Mouse (Mus musculus) lung, postnatal 0 days (tissue): ENCODE data around the gene Tor1aip2. TPM values are rescaled to one million over a fixed set of nuclear protein-coding genes. Genes with fewer than 3 reads are reported as not detected.

ENCODE experiments used
- ATAC-seq: fragments of 200-750 bp; cut with Nextera tagmentation; 2 replicates; pipeline ENCODE4 v1.8.0; 2017; ENCODE audit warnings: moderate library complexity
- DNase-seq: peaks from one replicate; pipeline ENCODE4 v3.0.0-alpha.2; 2016; ENCODE audit warnings: low spot score
- H3K27ac ChIP-seq: fragments of 300-500 bp; sonication (generic); 2 replicates; pipeline ENCODE4 v1.5.1; 2014; ENCODE audit warnings: antibody characterized with exemption, mild to moderate bottlenecking, low read length, mixed read lengths
- H3K27me3 ChIP-seq: fragments of 300-500 bp; sonication (generic); replicated peaks from 2 replicates; pipeline ENCODE4 v1.6.1; 2014; ENCODE audit warnings: low read length, mixed read lengths; ENCODE audit not compliant: insufficient read depth
- H3K36me3 ChIP-seq: fragments of 300-500 bp; sonication (generic); 2 replicates; pipeline ENCODE4 v1.6.1; 2014; ENCODE audit warnings: low read length, mixed read lengths; ENCODE audit not compliant: insufficient read depth
- H3K4me1 ChIP-seq: fragments of 300-500 bp; sonication (generic); 2 replicates; pipeline ENCODE4 v1.6.1; 2014; ENCODE audit warnings: antibody characterized with exemption, low read depth, low read length, mixed read lengths; ENCODE audit not compliant: insufficient read depth
- H3K4me2 ChIP-seq: fragments of 300-500 bp; sonication (generic); replicated peaks from 2 replicates; pipeline ENCODE4 v1.6.1; 2014; ENCODE audit warnings: low read depth, mild to moderate bottlenecking, low read length, moderate library complexity, mixed read lengths
- H3K4me3 ChIP-seq: fragments of 300-500 bp; sonication (generic); 2 replicates; pipeline ENCODE4 v1.5.1; 2014; ENCODE audit warnings: low read depth, low read length
- H3K9ac ChIP-seq: fragments of 300-500 bp; sonication (generic); replicated peaks from 2 replicates; pipeline ENCODE4 v1.6.1; 2014; ENCODE audit warnings: low read depth, mild to moderate bottlenecking
- H3K9me3 ChIP-seq: fragments of 300-500 bp; sonication (generic); 2 replicates; pipeline ENCODE4 v1.6.1; 2016; ENCODE audit warnings: low read length, mixed read lengths
- CTCF ChIP-seq: IDR thresholded peaks from 2 replicates; pipeline ENCODE4 v1.5.1; 2016; ENCODE audit warnings: antibody characterized with exemption, mild to moderate bottlenecking
- EP300 ChIP-seq: IDR thresholded peaks from 2 replicates; pipeline ENCODE4 v1.6.1; 2016; ENCODE audit warnings: antibody characterized with exemption, mild to moderate bottlenecking, control low read depth
- WGBS: fragments of 180-500 bp; shearing (Covaris S2); extraction: QIAGEN DNeasy Blood & Tissue Kit; methylation state at CpG from one replicate; pipeline ENCODE4 v1.1.7; 2014; 5-methylcytosine and 5-hydroxymethylcytosine counted together
- polyA plus RNA-seq: library from polyadenylated mRNA; unstranded; fragments of >200 nt; fragmentation: Nextera tagmentation; extraction: Ambion mirVana; gene quantifications from 2 replicates; pipeline ENCODE4 v1.2.1, GENCODE M21; 2015

Tor1aip2 gene
- polyA plus RNA-seq, 1 experiment from 2014 or later, result 55.2 TPM

DNA sequence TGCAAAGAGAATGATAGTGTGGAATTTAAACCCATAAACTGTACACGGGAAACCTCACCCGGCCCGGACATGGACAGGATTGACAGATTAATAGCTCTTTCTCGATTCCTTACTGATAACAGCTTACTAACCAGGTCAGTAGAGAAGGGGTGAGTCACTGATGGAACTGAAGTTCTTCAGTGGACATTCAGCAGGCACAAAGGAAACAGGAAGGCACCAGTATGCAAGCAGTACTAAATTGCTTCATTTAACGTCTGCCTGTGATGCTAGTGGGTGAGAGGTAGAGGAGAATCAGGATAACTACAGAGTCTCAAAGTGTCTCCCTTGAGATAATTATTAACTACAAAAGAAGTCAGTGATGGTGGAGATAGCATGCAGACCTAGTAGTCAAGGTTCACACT is 9.0 kb downstream of the Tor1aip2 start:
- no peaks in the 10 kb centered on the region; the same call in 1 of the 2 replicates for H3K36me3 ChIP-seq
- DNase-seq (no peak), ATAC-seq (no peak)
- no peak overlapping the region for H3K27ac ChIP-seq
- H3K4me2 ChIP-seq, result no peak overlapping the region
- H3K9me3 ChIP-seq, result no peaks in the 10 kb centered on the region
- TF ChIP-seq CTCF (no peak), EP300 (no peak)
- H3K27me3 ChIP-seq, result no peaks in the 10 kb centered on the region
- WGBS, result 69% methylated on average over 5 of the region's 5 CpGs
- H3K4me1 ChIP-seq, result peaks cover 10% of the 10 kb centered on the region; the same call in 1 of the 2 replicates
- no peak overlapping the region for H3K9ac ChIP-seq
- H3K4me3 ChIP-seq, result no peak overlapping the region

GRCm38 (mm10) chr1:156046688-156047087 is 11.5 kb downstream of the Tor1aip2 start:
- Histone ChIP-seq H3K9me3 (no peaks in the 10 kb centered on the region), H3K27me3 (no peaks in the 10 kb centered on the region), H3K9ac (no peak overlapping the region), H3K4me3 (no peak overlapping the region), H3K36me3 (peaks cover 9% of the 10 kb centered on the region), H3K4me1 (peaks cover 10% of the 10 kb centered on the region; the same call in 1 of the 2 replicates), H3K27ac (no peak overlapping the region), H3K4me2 (no peak overlapping the region)
- DNase-seq (peak; percentile 42), ATAC-seq (0 out of 2 replicates have a peak, but pooled peaks have one; percentile 50)
- TF ChIP-seq CTCF (no peak), EP300 (no peak)
- 75% methylated on average over 3 of the region's 3 CpGs for WGBS

DNA sequence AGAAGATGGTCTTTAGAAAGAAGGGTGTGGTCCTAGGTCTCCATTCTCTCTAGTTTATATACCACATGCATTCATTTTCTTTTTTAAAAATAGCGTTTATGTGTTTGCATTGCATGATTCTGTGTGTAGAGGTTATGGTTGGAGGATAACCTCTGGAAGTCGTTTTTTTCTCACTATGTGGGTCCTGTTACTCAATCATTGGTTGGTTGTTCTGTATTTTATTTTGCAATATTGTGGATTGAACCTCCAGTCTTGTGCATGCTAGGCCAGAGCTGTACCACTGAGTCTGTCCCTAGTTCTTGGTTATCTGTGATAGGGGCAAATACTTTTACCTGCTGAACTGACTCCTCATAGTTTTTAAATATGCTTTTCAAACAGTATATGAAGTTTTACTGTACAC is 23.0 kb downstream of the Tor1aip2 start:
- WGBS, result 62% methylated on average over 2 of the region's 2 CpGs
- DNase-seq (no peak), ATAC-seq (no peak)
- no peak overlapping the region for H3K4me3 ChIP-seq
- H3K36me3 ChIP-seq, result peaks cover 16% of the 10 kb centered on the region
- H3K4me1 ChIP-seq, result no peaks in the 10 kb centered on the region
- H3K4me2 ChIP-seq, result no peak overlapping the region
- H3K9me3 ChIP-seq, result no peaks in the 10 kb centered on the region
- no peak overlapping the region for H3K9ac ChIP-seq
- no peaks in the 10 kb centered on the region for H3K27me3 ChIP-seq
- H3K27ac ChIP-seq, result no peak overlapping the region
- TF ChIP-seq CTCF (no peak), EP300 (no peak)

GRCm38 (mm10) chr1:156062193-156062592 is 27.0 kb downstream of the Tor1aip2 start:
- Histone ChIP-seq H3K4me2 (no peak overlapping the region), H3K36me3 (peaks cover 32% of the 10 kb centered on the region), H3K9ac (no peak overlapping the region), H3K9me3 (no peaks in the 10 kb centered on the region), H3K4me1 (no peaks in the 10 kb centered on the region), H3K27me3 (no peaks in the 10 kb centered on the region), H3K4me3 (no peak overlapping the region), H3K27ac (no peak overlapping the region)
- WGBS, result 77% methylated on average over 4 of the region's 4 CpGs
- ATAC-seq (no peak), DNase-seq (no peak)
- TF ChIP-seq EP300, result no peak
- TF ChIP-seq CTCF, result no peak

GRCm38 (mm10) chr1:156066133-156066532 is 30.9 kb downstream of the Tor1aip2 start:
- Histone ChIP-seq H3K27ac (no peak overlapping the region), H3K36me3 (peaks cover 29% of the 10 kb centered on the region), H3K27me3 (no peaks in the 10 kb centered on the region), H3K9ac (no peak overlapping the region), H3K4me2 (no peak overlapping the region), H3K4me1 (no peaks in the 10 kb centered on the region), H3K9me3 (no peaks in the 10 kb centered on the region), H3K4me3 (no peak overlapping the region)
- 57% methylated on average over 3 of the region's 3 CpGs for WGBS
- ATAC-seq (peak; percentile 12; the same call in 1 of the 2 replicates), DNase-seq (peak; percentile 53)
- TF ChIP-seq EP300 (no peak), CTCF (no peak)

- DNase-seq, result no peak
- TF ChIP-seq EP300 (no peak), CTCF (no peak)
- Histone ChIP-seq H3K27ac (no peak overlapping the region), H3K27me3 (no peaks in the 10 kb centered on the region), H3K36me3 (no peaks in the 10 kb centered on the region; the same call in 1 of the 2 replicates), H3K4me2 (no peak overlapping the region), H3K9me3 (no peaks in the 10 kb centered on the region), H3K4me3 (no peak overlapping the region), H3K4me1 (no peaks in the 10 kb centered on the region), H3K9ac (no peak overlapping the region)
- WGBS, result 69% methylated on average over 14 of the region's 14 CpGs
- ATAC-seq, result no peak
Observed at GRCm38 (mm10) chr1:156070106-156070505, 34.9 kb downstream of the Tor1aip2 start.
